Mouse (Mus musculus) liver, embryonic 13.5 days (tissue): ENCODE data around the gene Sema3c. TPM values are rescaled to one million over a fixed set of nuclear protein-coding genes. Genes with fewer than 3 reads are reported as not detected.

ENCODE experiments used
- ATAC-seq: fragments of 200-750 bp; cut with Nextera tagmentation; 2 replicates; pipeline ENCODE4 v1.8.0; 2017; ENCODE audit warnings: low read depth, mild to moderate bottlenecking, moderate number of reproducible peaks, moderate library complexity
- DNase-seq: peaks from one replicate; pipeline ENCODE4 v3.0.0; 2022
- H3K27ac ChIP-seq: fragments of 300-500 bp; sonication (generic); 2 replicates; pipeline ENCODE4 v1.5.1; 2015; ENCODE audit warnings: moderate library complexity, mild to moderate bottlenecking, inconsistent platforms
- H3K27me3 ChIP-seq: fragments of 300-500 bp; sonication (generic); 2 replicates; pipeline ENCODE4 v1.6.1; 2015; ENCODE audit warnings: mild to moderate bottlenecking, inconsistent platforms
- H3K36me3 ChIP-seq: fragments of 300-500 bp; sonication (generic); 2 replicates; pipeline ENCODE4 v1.6.1; 2015; ENCODE audit warnings: mild to moderate bottlenecking, inconsistent platforms
- H3K4me1 ChIP-seq: fragments of 300-500 bp; sonication (generic); replicated peaks from 2 replicates; pipeline ENCODE4 v1.6.1; 2015; ENCODE audit warnings: inconsistent platforms
- H3K4me2 ChIP-seq: fragments of 300-500 bp; sonication (generic); 2 replicates; pipeline ENCODE4 v1.6.1; 2015; ENCODE audit warnings: inconsistent platforms, mild to moderate bottlenecking, moderate library complexity
- H3K4me3 ChIP-seq: fragments of 300-500 bp; sonication (generic); replicated peaks from 2 replicates; pipeline ENCODE4 v1.5.1; 2015; ENCODE audit warnings: mild to moderate bottlenecking, inconsistent platforms
- H3K9ac ChIP-seq: fragments of 300-500 bp; sonication (generic); 2 replicates; pipeline ENCODE4 v1.6.1; 2015; ENCODE audit warnings: mild to moderate bottlenecking, inconsistent platforms
- H3K9me3 ChIP-seq: fragments of 300-500 bp; sonication (generic); replicated peaks from 2 replicates; pipeline ENCODE4 v1.6.1; 2016; ENCODE audit warnings: inconsistent platforms
- WGBS: fragments of 180-500 bp; shearing (Covaris S2); methylation state at CpG from one replicate; pipeline ENCODE4 v1.1.7; 2015; ENCODE audit not compliant: insufficient replicate concordance; 5-methylcytosine and 5-hydroxymethylcytosine counted together
- polyA plus RNA-seq: library from polyadenylated mRNA; unstranded; fragments of >200 nt; fragmentation: Nextera tagmentation; extraction: Ambion mirVana; gene quantifications from 2 replicates; pipeline ENCODE4 v1.2.1, GENCODE M21; 2015

The Sema3c gene
- polyA plus RNA-seq, 1 experiment from 2014 or later: 0.50 TPM

- no peak overlapping the region for H3K27ac ChIP-seq
- no peaks in the 10 kb centered on the region for H3K36me3 ChIP-seq
- no peaks in the 10 kb centered on the region for H3K4me1 ChIP-seq
- 34% methylated on average over 2 of the region's 2 CpGs for WGBS
- no peaks in the 10 kb centered on the region for H3K27me3 ChIP-seq
- H3K9me3 ChIP-seq: no peaks in the 10 kb centered on the region
- ATAC-seq (no peak), DNase-seq (no peak)
- no peak overlapping the region for H3K4me3 ChIP-seq
- no peak overlapping the region for H3K4me2 ChIP-seq
- H3K9ac ChIP-seq: no peak overlapping the region
These were observed 8.0 kb downstream of the Sema3c start for GRCm38 (mm10) chr5:17582047-17582515.

GRCm38 (mm10) chr5:17584299-17584945 lies 10.3 kb downstream of the Sema3c start:
- Histone ChIP-seq H3K36me3 (no peaks in the 10 kb centered on the region), H3K4me2 (no peak overlapping the region), H3K4me1 (no peaks in the 10 kb centered on the region), H3K4me3 (no peak overlapping the region), H3K9me3 (no peaks in the 10 kb centered on the region), H3K9ac (no peak overlapping the region), H3K27me3 (no peaks in the 10 kb centered on the region), H3K27ac (no peak overlapping the region)
- ATAC-seq (no peak), DNase-seq (no peak)
- WGBS: 36% methylated on average over 2 of the region's 2 CpGs

GRCm38 (mm10) chr5:17586518-17587210 lies 12.6 kb downstream of the Sema3c start:
- H3K27me3 ChIP-seq: no peaks in the 10 kb centered on the region
- H3K4me1 ChIP-seq: no peaks in the 10 kb centered on the region
- DNase-seq: no peak
- no peaks in the 10 kb centered on the region for H3K9me3 ChIP-seq
- WGBS: 64% methylated on average over 2 of the region's 2 CpGs
- no peak overlapping the region for H3K4me2 ChIP-seq
- H3K27ac ChIP-seq: no peak overlapping the region
- H3K36me3 ChIP-seq: no peaks in the 10 kb centered on the region
- H3K4me3 ChIP-seq: no peak overlapping the region
- no peak overlapping the region for H3K9ac ChIP-seq
- ATAC-seq: no peak

GRCm38 (mm10) chr5:17591908-17592307 lies 17.8 kb downstream of the Sema3c start:
- H3K4me1 ChIP-seq: no peaks in the 10 kb centered on the region
- no peak overlapping the region for H3K4me3 ChIP-seq
- DNase-seq: no peak
- no peak for ATAC-seq
- H3K27me3 ChIP-seq: no peaks in the 10 kb centered on the region
- no peak overlapping the region for H3K4me2 ChIP-seq
- no peak overlapping the region for H3K9ac ChIP-seq
- no peak overlapping the region for H3K27ac ChIP-seq
- 73% methylated on average over 3 of the region's 3 CpGs for WGBS
- H3K36me3 ChIP-seq: no peaks in the 10 kb centered on the region
- no peaks in the 10 kb centered on the region for H3K9me3 ChIP-seq

- no peak overlapping the region for H3K27ac ChIP-seq
- no peak overlapping the region for H3K4me3 ChIP-seq
- no peaks in the 10 kb centered on the region for H3K4me1 ChIP-seq
- 52% methylated on average over 4 of the region's 4 CpGs for WGBS
- no peak for DNase-seq
- no peaks in the 10 kb centered on the region for H3K36me3 ChIP-seq
- H3K9me3 ChIP-seq: no peaks in the 10 kb centered on the region
- no peaks in the 10 kb centered on the region for H3K27me3 ChIP-seq
- no peak overlapping the region for H3K4me2 ChIP-seq
- ATAC-seq: no peak
- no peak overlapping the region for H3K9ac ChIP-seq
These were observed 27.6 kb downstream of the Sema3c start for GRCm38 (mm10) chr5:17601700-17602099.

- no peaks in the 10 kb centered on the region for H3K27me3 ChIP-seq
- H3K4me1 ChIP-seq: no peaks in the 10 kb centered on the region
- no peak overlapping the region for H3K9ac ChIP-seq
- no peaks in the 10 kb centered on the region for H3K9me3 ChIP-seq
- H3K36me3 ChIP-seq: no peaks in the 10 kb centered on the region
- H3K4me2 ChIP-seq: no peak overlapping the region
- ATAC-seq (no peak), DNase-seq (no peak)
- no peak overlapping the region for H3K4me3 ChIP-seq
- WGBS: 66% methylated on average over 2 of the region's 2 CpGs
- H3K27ac ChIP-seq: no peak overlapping the region
These were observed 46.5 kb downstream of the Sema3c start for GRCm38 (mm10) chr5:17620619-17621018.

GRCm38 (mm10) chr5:17622564-17622963 lies 48.5 kb downstream of the Sema3c start:
- DNase-seq: no peak
- Histone ChIP-seq H3K4me2 (no peak overlapping the region), H3K27ac (no peak overlapping the region), H3K36me3 (no peaks in the 10 kb centered on the region), H3K4me3 (no peak overlapping the region), H3K9ac (no peak overlapping the region), H3K4me1 (no peaks in the 10 kb centered on the region), H3K27me3 (no peaks in the 10 kb centered on the region), H3K9me3 (no peaks in the 10 kb centered on the region)
- 66% methylated on average over 2 of the region's 2 CpGs for WGBS
- ATAC-seq: no peak

GRCm38 (mm10) chr5:17628606-17629005 lies 54.5 kb downstream of the Sema3c start:
- Histone ChIP-seq H3K9me3 (no peaks in the 10 kb centered on the region), H3K9ac (no peak overlapping the region), H3K4me3 (no peak overlapping the region), H3K27me3 (no peaks in the 10 kb centered on the region), H3K4me2 (no peak overlapping the region), H3K27ac (no peak overlapping the region), H3K4me1 (no peaks in the 10 kb centered on the region), H3K36me3 (no peaks in the 10 kb centered on the region)
- DNase-seq (no peak), ATAC-seq (no peak)
- 47% methylated on average over 1 of the region's 1 CpGs for WGBS

- WGBS: 56% methylated on average over 3 of the region's 3 CpGs
- no peak overlapping the region for H3K9ac ChIP-seq
- DNase-seq: no peak
These were observed 55.5 kb downstream of the Sema3c start for GRCm38 (mm10) chr5:17629599-17629998.

GRCm38 (mm10) chr5:17639519-17639918 lies 65.4 kb downstream of the Sema3c start:
- Histone ChIP-seq H3K27me3 (no peaks in the 10 kb centered on the region), H3K9ac (no peak overlapping the region), H3K4me3 (no peak overlapping the region), H3K27ac (no peak overlapping the region), H3K4me2 (no peak overlapping the region), H3K9me3 (no peaks in the 10 kb centered on the region), H3K36me3 (no peaks in the 10 kb centered on the region), H3K4me1 (no peaks in the 10 kb centered on the region)
- no peak for DNase-seq
- 71% methylated on average over 3 of the region's 3 CpGs for WGBS
- no peak for ATAC-seq

More at GRCm38 (mm10) chr5:17629599-17629998, 55.5 kb downstream of the Sema3c start:
- Histone ChIP-seq H3K27ac (no peak overlapping the region), H3K27me3 (no peaks in the 10 kb centered on the region), H3K9me3 (no peaks in the 10 kb centered on the region), H3K4me3 (no peak overlapping the region), H3K36me3 (no peaks in the 10 kb centered on the region), H3K4me2 (no peak overlapping the region), H3K4me1 (no peaks in the 10 kb centered on the region)
- no peak for ATAC-seq

- no peaks in the 10 kb centered on the region for H3K9me3 ChIP-seq
- no peak overlapping the region for H3K9ac ChIP-seq
- H3K36me3 ChIP-seq: no peaks in the 10 kb centered on the region
- ATAC-seq (no peak), DNase-seq (no peak)
- WGBS: 58% methylated on average over 7 of the region's 7 CpGs
- H3K27me3 ChIP-seq: no peaks in the 10 kb centered on the region
- H3K4me2 ChIP-seq: no peak overlapping the region
- H3K27ac ChIP-seq: no peak overlapping the region
- no peaks in the 10 kb centered on the region for H3K4me1 ChIP-seq
- H3K4me3 ChIP-seq: no peak overlapping the region
These were observed 73.7 kb downstream of the Sema3c start for GRCm38 (mm10) chr5:17647643-17648226.
